Mouse (Mus musculus) liver (tissue): ENCODE results near the gene Olfr1222.
"Not testable (repeated sequence)": the region's sequence is repeated elsewhere in the genome, so short reads cannot be mapped to it uniquely, and the experiment has no call there.

Experiments used
- DNase-seq: peaks from one replicate; pipeline ENCODE4 v3.0.0-alpha.2; 2020; ENCODE audit warnings: mixed read lengths

Olfr1222 gene

DNA sequence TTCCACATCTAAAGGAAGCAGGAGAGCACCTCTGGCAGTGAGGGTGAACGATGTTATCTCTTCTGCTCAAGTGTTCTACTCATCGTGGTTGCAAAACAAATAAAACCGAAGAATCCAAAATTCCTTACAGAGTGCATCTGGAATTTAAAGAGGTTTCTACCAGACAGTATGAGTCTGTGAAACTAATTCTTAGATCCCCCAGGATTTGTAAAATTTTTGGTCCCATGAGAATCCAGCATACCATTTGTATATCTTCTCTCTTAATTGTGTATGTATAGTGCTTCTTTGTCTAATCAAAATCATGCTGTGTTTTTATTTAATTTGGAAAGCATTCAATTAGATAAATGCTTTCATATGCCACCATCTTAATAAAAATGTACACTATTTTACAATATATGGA, at the start of gene Olfr1222:
Gene Olfr1222 (minus strand): TSS at position 101 of the 400 bp plus-strand sequence.
- no peak for DNase-seq

DNA sequence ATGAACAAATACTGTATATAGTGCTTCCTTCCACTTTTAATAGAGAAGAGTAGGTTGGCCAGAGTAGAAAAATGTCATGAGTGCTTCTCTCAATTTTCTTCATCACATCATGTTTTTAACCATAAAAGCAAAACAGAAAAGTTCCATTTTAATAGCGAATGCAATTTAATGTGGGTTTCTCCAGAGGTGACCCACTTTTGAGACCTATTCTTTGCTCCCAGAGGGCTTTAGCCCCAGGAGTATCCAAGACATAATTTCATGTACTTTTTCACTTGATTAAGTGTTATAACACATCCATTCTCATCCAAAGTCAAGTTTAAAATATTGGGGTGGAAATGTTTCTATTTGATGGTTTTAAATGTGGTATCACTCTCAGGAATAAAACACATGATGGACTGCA, 41.7 kb upstream of the Olfr1222 start, which contains the start of gene Olfr1225:
Gene Olfr1225 (minus strand): TSS at position 101 of the 400 bp plus-strand sequence.
- no peak for DNase-seq

DNA sequence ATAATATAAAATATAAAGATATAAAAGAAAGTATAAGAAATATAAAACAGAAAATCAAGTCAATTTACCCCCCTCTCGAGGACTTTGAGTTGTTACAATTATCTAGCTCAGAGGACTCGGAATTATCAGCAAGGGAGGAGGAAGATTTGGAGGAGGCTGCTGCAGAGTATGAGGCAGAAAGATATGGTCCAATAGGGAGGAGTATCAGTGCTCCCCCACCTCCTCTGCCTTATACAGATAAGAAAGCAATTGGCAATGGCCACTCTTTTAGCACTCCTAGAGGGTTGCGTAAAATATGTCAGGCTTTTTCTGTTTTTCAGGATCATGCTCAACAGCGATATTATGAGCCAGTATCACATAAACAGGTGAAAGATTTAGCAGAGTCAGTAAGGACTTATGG, 31.9 kb upstream of the Olfr1222 start:
- not testable (repeated sequence) for DNase-seq

DNA sequence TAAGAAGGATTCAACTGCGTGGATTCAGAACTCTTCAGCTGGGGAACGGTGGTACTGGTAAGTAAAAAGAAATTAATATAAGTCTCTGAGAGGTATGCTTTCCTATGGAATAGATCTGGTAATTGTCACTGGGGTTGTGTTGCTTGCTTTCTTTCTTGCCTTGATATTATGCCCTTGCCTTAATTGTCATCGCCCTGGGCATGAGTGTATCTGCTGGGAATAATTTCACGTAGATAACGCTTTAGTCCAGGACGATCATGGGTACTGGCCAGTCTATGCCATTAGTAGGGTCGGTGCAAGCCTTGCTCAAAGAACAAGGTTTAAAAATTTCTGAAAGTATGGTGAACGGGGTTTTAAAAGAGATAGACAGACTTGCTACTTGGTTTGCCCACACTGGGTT, 31.1 kb upstream of the Olfr1222 start, which contains the start of gene Olfr1224-ps1:
Gene Olfr1224-ps1 (minus strand): TSS at position 101 of the 400 bp plus-strand sequence.
- not testable (repeated sequence) for DNase-seq

DNA sequence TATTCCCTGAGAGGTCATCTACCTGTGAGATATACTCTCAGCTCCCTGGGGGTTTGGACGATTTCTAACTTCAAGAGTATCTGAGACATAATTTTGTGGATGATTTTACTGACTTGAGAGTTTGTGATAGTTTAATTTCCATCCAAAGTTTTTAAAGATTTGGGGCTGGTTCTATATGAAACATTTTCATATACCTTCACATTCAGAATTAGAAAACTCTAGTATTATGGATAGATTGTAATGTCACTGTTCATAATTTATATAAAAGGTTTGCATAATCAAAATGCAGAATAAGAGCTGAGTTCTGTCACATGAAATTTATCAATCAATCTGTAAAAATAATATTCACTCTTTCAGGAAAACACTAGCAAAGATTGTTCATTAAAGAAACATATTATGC, 18.6 kb upstream of the Olfr1222 start, which contains the start of gene Olfr1223:
Gene Olfr1223 (minus strand): TSS at position 101 of the 400 bp plus-strand sequence.
- DNase-seq = no peak

DNA sequence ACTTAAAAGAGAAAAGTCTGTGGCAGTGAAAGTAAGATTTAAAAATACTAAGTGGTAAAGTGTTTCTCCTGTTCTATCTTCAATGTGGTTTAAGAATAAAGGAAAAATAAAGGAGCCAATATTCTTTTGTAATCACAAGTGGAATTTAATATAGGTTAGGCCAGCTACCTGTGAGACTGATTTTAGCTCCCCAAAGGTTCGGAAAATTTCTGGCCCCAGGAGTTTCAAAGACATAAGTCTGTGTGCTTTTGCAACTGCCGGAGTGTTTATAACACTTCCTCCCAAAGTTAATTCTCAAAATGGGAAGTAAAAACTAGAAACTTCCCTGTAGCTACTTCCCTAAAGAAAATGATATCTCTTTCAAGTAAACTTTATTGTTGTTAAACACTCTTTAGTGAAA, 15.7 kb downstream of the Olfr1222 start, which contains the start of gene Olfr1221:
Gene Olfr1221 (minus strand): TSS at position 101 of the 400 bp plus-strand sequence.
- no peak for DNase-seq

DNA sequence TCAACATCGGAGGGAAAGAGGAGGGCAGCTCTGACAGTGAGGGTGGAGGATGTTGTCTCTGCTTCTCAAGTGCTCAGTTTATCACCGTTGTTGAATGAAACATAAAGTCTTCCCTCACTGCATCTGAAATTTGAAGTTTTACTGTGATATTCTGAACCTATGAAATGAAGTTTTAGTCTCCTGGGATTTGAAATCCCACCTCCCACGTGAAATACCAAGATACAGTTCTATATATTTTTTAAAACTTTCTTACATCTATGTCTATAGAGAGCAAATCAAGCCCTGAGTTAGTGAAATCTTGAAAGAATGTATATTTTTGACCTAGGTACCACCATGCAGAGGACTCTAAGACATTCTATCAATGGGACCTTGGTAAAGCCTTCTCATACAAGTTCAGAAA, 26.1 kb downstream of the Olfr1222 start, which contains the start of gene Olfr1220:
Gene Olfr1220 (minus strand): TSS at position 101 of the 400 bp plus-strand sequence.
- no peak for DNase-seq

DNA sequence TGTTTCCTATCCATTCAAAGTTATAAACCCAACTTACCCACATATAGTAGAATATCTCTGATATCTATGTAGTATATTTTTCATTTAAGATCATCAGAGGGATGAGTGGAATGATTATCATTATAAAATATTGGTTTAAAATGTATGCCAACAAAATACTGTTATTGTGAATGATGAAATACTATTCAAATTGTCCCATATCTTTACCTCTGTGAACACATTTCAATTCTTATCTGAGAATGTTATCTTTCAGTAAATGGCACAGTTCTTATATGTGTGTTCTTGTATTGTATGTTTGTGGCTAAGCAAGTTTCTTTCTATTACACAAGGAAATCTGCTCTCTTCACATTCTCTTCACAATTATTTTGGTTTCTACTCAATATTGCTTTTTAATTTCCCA, 27.2 kb downstream of the Olfr1222 start:
- DNase-seq = no peak

DNA sequence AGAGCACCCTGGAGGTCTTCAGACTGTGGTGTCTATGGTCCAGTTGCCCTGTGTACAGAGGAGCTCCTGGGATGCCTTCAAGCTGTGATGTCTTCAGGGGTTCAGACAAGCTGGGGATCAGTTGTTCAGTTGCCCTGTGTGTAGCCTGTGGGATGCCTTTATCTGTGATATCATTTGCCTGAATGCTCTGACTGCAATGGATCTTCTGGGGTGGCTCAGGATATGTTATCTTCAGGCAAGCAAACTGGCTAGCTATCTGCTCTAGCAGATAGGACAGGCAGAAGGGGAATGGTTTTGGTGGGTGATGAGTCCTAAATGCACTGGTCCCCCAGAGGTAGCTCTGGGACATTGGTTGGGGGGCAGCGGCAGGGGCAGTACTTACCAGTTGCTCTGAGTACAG, 39.0 kb downstream of the Olfr1222 start:
- no peak for DNase-seq

DNA sequence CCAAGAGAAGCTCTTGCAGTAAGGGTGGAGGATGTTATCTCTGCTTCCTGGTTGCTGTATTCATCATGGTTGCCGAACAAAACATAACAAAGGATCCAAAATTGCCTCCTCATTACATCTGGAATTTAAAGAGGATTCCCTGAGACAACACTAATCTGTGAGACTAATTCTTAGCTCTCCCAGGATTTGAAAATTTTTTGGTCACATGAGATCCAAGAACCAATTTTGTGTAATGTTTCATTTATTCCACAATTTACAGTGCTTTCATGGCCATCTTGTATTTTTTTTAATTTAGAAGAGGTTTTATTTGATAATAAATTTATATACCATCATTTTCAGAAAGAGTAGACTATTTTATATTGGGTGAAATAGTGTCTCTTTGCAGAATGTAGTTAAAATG, 49.4 kb downstream of the Olfr1222 start, which contains the start of gene Olfr1219:
Gene Olfr1219 (minus strand): TSS at position 101 of the 400 bp plus-strand sequence.
- DNase-seq = no peak

DNA sequence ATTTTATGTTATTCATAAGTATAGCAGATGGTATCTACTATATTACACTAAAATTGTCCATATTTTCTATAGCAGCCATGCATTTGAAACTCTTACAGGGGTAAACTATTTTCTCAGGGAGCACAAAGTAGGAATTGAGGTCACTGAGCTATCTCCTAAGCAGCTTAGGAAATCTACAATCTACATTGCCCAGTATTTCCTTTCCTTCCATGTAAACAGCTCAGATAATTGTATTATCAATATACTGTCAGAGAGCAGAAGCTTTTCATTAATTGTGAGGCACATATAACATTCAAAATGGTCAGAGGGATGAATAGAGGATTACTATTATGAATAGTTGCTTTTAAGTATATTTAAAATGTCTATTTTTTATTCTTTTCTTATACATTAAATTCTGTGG, 51.4 kb downstream of the Olfr1222 start:
- DNase-seq = no peak
